Mouse (Mus musculus) embryonic fibroblast, embryonic 13.5 days (primary cell): ENCODE measurements at regions not wholly inside any gene's neighbourhood (a gene's known extent, or its start where the extent isn't known, plus 50 kb on each side); places are given as distances from the start of the nearest gene placed in this dataset.

Experiments
- H3K27ac ChIP-seq: 2 replicates; pipeline ENCODE4 v1.5.1; 2012; ENCODE audit warnings: low read length, control low read depth, inconsistent platforms; ENCODE audit not compliant: insufficient read depth
- H3K4me1 ChIP-seq: 2 replicates; pipeline ENCODE4 v1.6.1; 2011; ENCODE audit warnings: low read length; ENCODE audit not compliant: control insufficient read depth, insufficient read depth
- H3K4me3 ChIP-seq: 2 replicates; pipeline ENCODE4 v1.5.1; 2011; ENCODE audit warnings: mild to moderate bottlenecking, control low read depth, low read length; ENCODE audit not compliant: insufficient read depth
- CTCF ChIP-seq: IDR thresholded peaks from 2 replicates; pipeline ENCODE4 v1.5.1; 2011; ENCODE audit warnings: mild to moderate bottlenecking, control low read depth, low read length, moderate library complexity, borderline replicate concordance; ENCODE audit not compliant: insufficient read depth
- POLR2A ChIP-seq: IDR thresholded peaks from 2 replicates; pipeline ENCODE4 v1.6.1; 2011; ENCODE audit warnings: low read depth, mild to moderate bottlenecking, control low read depth, low read length, moderate library complexity

- H3K27ac ChIP-seq: no peak overlapping the region
- no peak for TF ChIP-seq POLR2A
- TF ChIP-seq CTCF: no peak
- H3K4me3 ChIP-seq: no peak overlapping the region
- no peaks in the 10 kb centered on the region for H3K4me1 ChIP-seq
Measured at GRCm38 (mm10) chr2:122961701-122962100, 196.7 kb downstream of the Sqor start.

GRCm38 (mm10) chr2:122968809-122969628 lies 204.0 kb downstream of the Sqor start:
- no peak overlapping the region for H3K4me3 ChIP-seq
- TF ChIP-seq POLR2A (no peak), CTCF (no peak)
- no peaks in the 10 kb centered on the region for H3K4me1 ChIP-seq
- no peak overlapping the region for H3K27ac ChIP-seq
